Mouse (Mus musculus) MEL (cell line): ENCODE measurements around the gene Cd274. TPM values are rescaled to one million over a fixed set of nuclear protein-coding genes. Genes with fewer than 3 reads are reported as not detected.

Experiments
- DNase-seq: peaks from one replicate; pipeline ENCODE4 v3.0.0; 2011; ENCODE audit warnings: low read depth, low spot score
- H3K27ac ChIP-seq: 2 replicates; pipeline ENCODE4 v1.5.1; 2012; ENCODE audit warnings: low read depth, mild to moderate bottlenecking, control low read depth, low read length, moderate library complexity; ENCODE audit not compliant: control insufficient read depth
- H3K27me3 ChIP-seq, 2 experiments: fragments of 150-350 bp in 1 of 2; sonication (generic) in 1 of 2; 2 replicates each; pipeline ENCODE4 v1.6.1; 2012; ENCODE audit warnings: low read length in 2 of 2, mild to moderate bottlenecking in 2 of 2, improper control_type of control experiment in 1 of 2, moderate library complexity in 1 of 2; ENCODE audit not compliant: insufficient read depth in 2 of 2, control insufficient read depth in 1 of 2
- H3K36me3 ChIP-seq, 2 experiments: 2 replicates each; pipeline ENCODE4 v1.6.1; 2012 to 2014; ENCODE audit warnings: low read length in 2 of 2, improper control_type of control experiment in 1 of 2, inconsistent platforms in 1 of 2, mild to moderate bottlenecking in 1 of 2; ENCODE audit not compliant: insufficient read depth in 2 of 2, control insufficient read depth in 1 of 2
- H3K4me1 ChIP-seq, 2 experiments: fragments of 150-350 bp in 1 of 2; sonication (generic) in 1 of 2; 2 replicates each; pipeline ENCODE4 v1.6.1; 2012; ENCODE audit warnings: low read length in 2 of 2, improper control_type of control experiment in 1 of 2, mild to moderate bottlenecking in 1 of 2; ENCODE audit not compliant: insufficient read depth in 2 of 2, control insufficient read depth in 1 of 2
- H3K4me3 ChIP-seq, 2 experiments: fragments of 150-350 bp in 1 of 2; sonication (generic) in 1 of 2; 2 replicates each; pipeline ENCODE4 v1.5.1; 2012; ENCODE audit warnings: low read depth in 2 of 2, low read length in 2 of 2, mild to moderate bottlenecking in 2 of 2, moderate library complexity in 2 of 2, control low read depth in 1 of 2, improper control_type of control experiment in 1 of 2; ENCODE audit not compliant: control insufficient read depth in 1 of 2, insufficient read depth in 1 of 2
- H3K79me2 ChIP-seq: 2 replicates; pipeline ENCODE4 v1.6.1; 2012; ENCODE audit warnings: mild to moderate bottlenecking, low read length, moderate library complexity; ENCODE audit not compliant: control insufficient read depth, poor library complexity, insufficient read depth
- H3K9ac ChIP-seq: 2 replicates; pipeline ENCODE4 v1.6.1; 2012; ENCODE audit warnings: low read depth, mild to moderate bottlenecking, control low read depth, low read length, moderate library complexity; ENCODE audit not compliant: control insufficient read depth, poor library complexity, severe bottlenecking
- H3K9me3 ChIP-seq: fragments of 150-350 bp; sonication (generic); replicated peaks from 2 replicates; pipeline ENCODE4 v1.6.1; 2012; ENCODE audit warnings: mild to moderate bottlenecking, low read length, improper control_type of control experiment, moderate library complexity; ENCODE audit not compliant: insufficient read depth
- BHLHE40 ChIP-seq: IDR thresholded peaks from 2 replicates; pipeline ENCODE4 v1.6.1; 2012; ENCODE audit warnings: low read depth, mild to moderate bottlenecking, inconsistent platforms, low read length, improper control_type of control experiment, borderline replicate concordance
- CHD2 ChIP-seq: IDR thresholded peaks from 2 replicates; pipeline ENCODE4 v1.6.1; 2011; ENCODE audit warnings: low read length, improper control_type of control experiment
- CTCF ChIP-seq, 3 experiments: IDR thresholded peaks in 2 of 3; conservative IDR thresholded peaks in 1 of 3; 2 replicates each; pipeline ENCODE4 v1.5.1; 2011 to 2012; ENCODE audit warnings: low read length in 3 of 3, low read depth in 2 of 3, mild to moderate bottlenecking in 2 of 3, improper control_type of control experiment in 1 of 3, inconsistent platforms in 1 of 3, mixed read lengths in 1 of 3, moderate library complexity in 1 of 3; ENCODE audit not compliant: control insufficient read depth in 1 of 3, insufficient read depth in 1 of 3, poor library complexity in 1 of 3, severe bottlenecking in 1 of 3
- ELF1 ChIP-seq: IDR thresholded peaks from 2 replicates; pipeline ENCODE4 v1.6.1; 2014; ENCODE audit warnings: low read depth, mild to moderate bottlenecking, inconsistent platforms, low read length, improper control_type of control experiment, moderate library complexity
- EP300 ChIP-seq, 2 experiments: IDR thresholded peaks; 2 replicates each; pipeline ENCODE4 v1.6.1; 2011; ENCODE audit warnings: improper control_type of control experiment in 2 of 2, low read length in 2 of 2, low read depth in 1 of 2, mild to moderate bottlenecking in 1 of 2
- ETS1 ChIP-seq: IDR thresholded peaks from 2 replicates; pipeline ENCODE4 v1.6.1; 2012; ENCODE audit warnings: low read depth, mild to moderate bottlenecking, inconsistent platforms, low read length, improper control_type of control experiment, moderate library complexity
- GABPA ChIP-seq: IDR thresholded peaks from 2 replicates; pipeline ENCODE4 v1.6.1; 2012; ENCODE audit warnings: low read depth, mild to moderate bottlenecking, inconsistent platforms, low read length, improper control_type of control experiment, moderate library complexity
- GATA1 ChIP-seq: IDR thresholded peaks from 2 replicates; pipeline ENCODE4 v1.6.1; 2011; ENCODE audit warnings: low read depth, low read length, improper control_type of control experiment
- HCFC1 ChIP-seq: IDR thresholded peaks from 2 replicates; pipeline ENCODE4 v1.6.1; 2012; ENCODE audit warnings: low read depth, mild to moderate bottlenecking, inconsistent platforms, low read length, improper control_type of control experiment, moderate library complexity
- JUND ChIP-seq: IDR thresholded peaks from 2 replicates; pipeline ENCODE4 v1.6.1; 2011; ENCODE audit warnings: low read depth, mild to moderate bottlenecking, improper control_type of control experiment, low read length
- MAFK ChIP-seq: IDR thresholded peaks from 2 replicates; pipeline ENCODE4 v1.6.1; 2011; ENCODE audit warnings: low read depth, mild to moderate bottlenecking, low read length, improper control_type of control experiment, borderline replicate concordance
- MAX ChIP-seq: IDR thresholded peaks from 2 replicates; pipeline ENCODE4 v1.6.1; 2011; ENCODE audit warnings: low read length, improper control_type of control experiment
- MAZ ChIP-seq: IDR thresholded peaks from 2 replicates; pipeline ENCODE4 v1.6.1; 2012; ENCODE audit warnings: low read depth, mild to moderate bottlenecking, inconsistent platforms, low read length, improper control_type of control experiment
- MEF2A ChIP-seq: IDR thresholded peaks from 2 replicates; pipeline ENCODE4 v1.6.1; 2014; ENCODE audit warnings: low read depth, mild to moderate bottlenecking, inconsistent platforms, low read length, improper control_type of control experiment; ENCODE audit not compliant: poor library complexity, insufficient replicate concordance, severe bottlenecking; ENCODE audit errors: extremely low read depth
- MYC ChIP-seq: IDR thresholded peaks from 2 replicates; pipeline ENCODE4 v1.6.1; 2011; ENCODE audit warnings: low read depth, mild to moderate bottlenecking, low read length, improper control_type of control experiment, moderate library complexity
- NELFE ChIP-seq: IDR thresholded peaks from 2 replicates; pipeline ENCODE4 v1.6.1; 2011; ENCODE audit warnings: low read depth, low read length, improper control_type of control experiment
- NRF1 ChIP-seq: IDR thresholded peaks from 2 replicates; pipeline ENCODE4 v1.6.1; 2014; ENCODE audit warnings: low read depth, mild to moderate bottlenecking, inconsistent platforms, low read length, improper control_type of control experiment, moderate library complexity; ENCODE audit not compliant: poor library complexity, insufficient read depth, severe bottlenecking
- POLR2AphosphoS2 ChIP-seq: IDR thresholded peaks from 2 replicates; pipeline ENCODE4 v1.6.1; 2011; ENCODE audit warnings: low read length, improper control_type of control experiment
- POLR2AphosphoS5 ChIP-seq: IDR thresholded peaks from 2 replicates; pipeline ENCODE4 v1.6.1; 2012; ENCODE audit warnings: low read depth, borderline replicate concordance, mild to moderate bottlenecking, inconsistent platforms, low read length, moderate library complexity, mixed read lengths
- RCOR1 ChIP-seq: IDR thresholded peaks from 2 replicates; pipeline ENCODE4 v1.6.1; 2012; ENCODE audit warnings: low read depth, mild to moderate bottlenecking, inconsistent platforms, low read length, improper control_type of control experiment
- SMC3 ChIP-seq: IDR thresholded peaks from 2 replicates; pipeline ENCODE4 v1.6.1; 2011; ENCODE audit warnings: low read depth, low read length, improper control_type of control experiment
- TAL1 ChIP-seq: IDR thresholded peaks from 2 replicates; pipeline ENCODE4 v1.6.1; 2012; ENCODE audit warnings: mild to moderate bottlenecking, inconsistent platforms, low read length, moderate library complexity, mixed read lengths
- UBTF ChIP-seq: IDR thresholded peaks from 2 replicates; pipeline ENCODE4 v1.6.1; 2012; ENCODE audit warnings: low read depth, mild to moderate bottlenecking, inconsistent platforms, low read length, improper control_type of control experiment, moderate library complexity, borderline replicate concordance; ENCODE audit not compliant: insufficient read depth
- ZC3H11A ChIP-seq: IDR thresholded peaks from 2 replicates; pipeline ENCODE4 v1.6.1; 2012; ENCODE audit warnings: low read depth, mild to moderate bottlenecking, inconsistent platforms, low read length, improper control_type of control experiment
- ZKSCAN1 ChIP-seq: IDR thresholded peaks from 2 replicates; pipeline ENCODE4 v1.6.1; 2012; ENCODE audit warnings: low read depth, mild to moderate bottlenecking, inconsistent platforms, low read length, improper control_type of control experiment, moderate library complexity
- ZMIZ1 ChIP-seq: IDR thresholded peaks from 2 replicates; pipeline ENCODE4 v1.6.1; 2012; ENCODE audit warnings: low read depth, mild to moderate bottlenecking, inconsistent platforms, low read length, improper control_type of control experiment, moderate library complexity
- ZNF384 ChIP-seq: IDR thresholded peaks from 2 replicates; pipeline ENCODE4 v1.6.1; 2012; ENCODE audit warnings: low read depth, mild to moderate bottlenecking, inconsistent platforms, low read length, improper control_type of control experiment
- polyA plus RNA-seq, 2 experiments: library from polyadenylated mRNA; stranded (reverse) in 1 of 2; unstranded in 1 of 2; fragments of >175 nt in 1 of 2; fragments of >200 nt in 1 of 2; gene quantifications; 2 replicates each; pipeline versions ENCODE4 v1.2.1 to v1.2.4; 2012; ENCODE audit warnings: low replicate concordance in 2 of 2, low read depth in 1 of 2; ENCODE audit not compliant: insufficient read length in 2 of 2, insufficient read depth in 1 of 2, missing spikeins in 1 of 2
- total RNA-seq: library from RNA; depleted of rRNA; stranded (reverse); fragments of 300-350 nt; gene quantifications from 2 replicates; pipeline ENCODE4 v1.2.3, GENCODE M21; 2012

The Cd274 gene
- total and polyA plus RNA-seq, 3 experiments = 3.1 to 5.0 TPM; not detected in 1

GRCm38 (mm10) chr19:29374947-29375346 lies 7.7 kb downstream of the Cd274 start:
- Histone ChIP-seq H3K79me2 (peaks cover 10% of the 10 kb centered on the region), H3K36me3 (peaks cover 3 to 24% of the 10 kb centered on the region in 2 experiments)
- DNase-seq = no peak

GRCm38 (mm10) chr19:29376382-29376781 lies 9.1 kb downstream of the Cd274 start:
- Histone ChIP-seq H3K9me3 (no peaks in the 10 kb centered on the region), H3K36me3 (peaks cover 3 to 12% of the 10 kb centered on the region in 2 experiments), H3K27ac (no peak overlapping the region), H3K9ac (no peak overlapping the region), H3K27me3 (no peaks in the 10 kb centered on the region), H3K4me3 (no peak overlapping the region), H3K79me2 (peaks cover 10% of the 10 kb centered on the region), H3K4me1 (peaks cover 6 to 15% of the 10 kb centered on the region in 2 experiments)
- DNase-seq = no peak
- no peak for TF ChIP-seq ELF1
- no peak for TF ChIP-seq POLR2AphosphoS2
- no peak for TF ChIP-seq MYC
- no peak for TF ChIP-seq TAL1
- TF ChIP-seq ZKSCAN1 = no peak
- no peak for TF ChIP-seq GATA1
- TF ChIP-seq EP300 (IDR thresholded peaks at IDR 0.05; ENCODE audit: low read depth in 1 of 2, low read length in 2 of 2) = no peak
- no peak for TF ChIP-seq HCFC1
- TF ChIP-seq POLR2AphosphoS5 = no peak
- TF ChIP-seq ETS1 = no peak
- TF ChIP-seq NELFE = no peak
- no peak for TF ChIP-seq UBTF
- no peak for TF ChIP-seq ZMIZ1
- no peak for TF ChIP-seq ZC3H11A

More at GRCm38 (mm10) chr19:29374947-29375346, 7.7 kb downstream of the Cd274 start:
- Histone ChIP-seq H3K4me1 (peaks cover 6 to 23% of the 10 kb centered on the region in 2 experiments), H3K4me3 (no peak overlapping the region), H3K9me3 (no peaks in the 10 kb centered on the region), H3K9ac (no peak overlapping the region), H3K27me3 (no peaks in the 10 kb centered on the region), H3K27ac (no peak overlapping the region)
- TF ChIP-seq ELF1 = no peak
- TF ChIP-seq MAFK = no peak
- no peak for TF ChIP-seq SMC3
- TF ChIP-seq TAL1 = no peak
- no peak for TF ChIP-seq HCFC1
- no peak for TF ChIP-seq CHD2
- TF ChIP-seq MAX = no peak
- no peak for TF ChIP-seq ZKSCAN1
- TF ChIP-seq ZNF384 = no peak
- TF ChIP-seq MYC = no peak
- no peak for TF ChIP-seq NRF1
- TF ChIP-seq BHLHE40 = no peak
- no peak for TF ChIP-seq MAZ
- TF ChIP-seq UBTF = no peak
- no peak for TF ChIP-seq EP300 (IDR thresholded peaks at IDR 0.05; ENCODE audit: low read depth in 1 of 2, low read length in 2 of 2)
- no peak for TF ChIP-seq CTCF (IDR thresholded peaks at IDR 0.05 in 2 of 3, conservative IDR thresholded peaks at IDR 0.05 in 1 of 3; ENCODE audit: control insufficient read depth in 1 of 3, insufficient read depth in 1 of 3, low read depth in 2 of 3, low read length in 3 of 3, poor library complexity in 1 of 3, severe bottlenecking in 1 of 3)
- TF ChIP-seq JUND = no peak
- TF ChIP-seq GABPA = no peak
- no peak for TF ChIP-seq MEF2A
- no peak for TF ChIP-seq RCOR1
